Mouse (Mus musculus) thymus, postnatal 14 days (tissue): ENCODE results near the gene Pde4c.

Source experiments
- DNase-seq: peaks from one replicate; pipeline ENCODE4 v3.0.0; 2021

The Pde4c gene

DNA sequence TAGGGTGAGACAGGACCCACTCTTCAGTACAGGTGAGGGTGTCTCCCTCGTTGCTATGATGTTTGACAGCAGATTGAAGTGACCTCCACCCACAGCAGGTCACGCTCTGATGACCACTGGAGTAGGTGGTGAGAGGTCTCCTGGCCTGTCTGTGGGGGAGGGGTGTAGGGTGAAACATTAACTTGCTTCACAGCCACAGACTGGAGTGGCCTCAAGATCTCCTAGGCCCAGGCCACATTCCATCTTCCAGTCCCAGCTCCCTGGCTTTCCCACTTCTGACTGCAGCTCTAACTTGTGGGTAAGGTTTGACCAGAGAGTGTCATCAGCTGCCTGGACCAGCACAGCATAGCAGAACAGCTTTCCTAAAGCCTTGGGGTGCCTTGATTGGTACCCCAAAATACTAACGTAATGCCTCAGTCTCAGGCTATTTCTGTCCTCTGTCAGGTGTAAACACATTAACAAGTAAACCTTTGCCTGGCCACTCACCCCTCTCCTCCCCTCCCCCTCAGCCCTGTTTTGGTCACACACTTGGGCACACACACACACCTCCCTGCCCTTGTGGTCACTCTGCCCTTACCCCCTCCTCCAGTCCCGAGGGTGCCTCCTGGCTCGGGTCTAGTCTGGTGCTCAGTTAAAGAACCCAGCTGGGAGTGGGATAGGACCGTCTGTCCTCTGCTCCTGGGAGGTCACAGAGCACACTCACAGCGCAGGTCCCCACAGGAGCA lies at the start of gene Pde4c:
Pde4c (plus strand) TSS at position 235 of the 725 bp plus-strand sequence.
- DNase-seq, result no peak

DNA sequence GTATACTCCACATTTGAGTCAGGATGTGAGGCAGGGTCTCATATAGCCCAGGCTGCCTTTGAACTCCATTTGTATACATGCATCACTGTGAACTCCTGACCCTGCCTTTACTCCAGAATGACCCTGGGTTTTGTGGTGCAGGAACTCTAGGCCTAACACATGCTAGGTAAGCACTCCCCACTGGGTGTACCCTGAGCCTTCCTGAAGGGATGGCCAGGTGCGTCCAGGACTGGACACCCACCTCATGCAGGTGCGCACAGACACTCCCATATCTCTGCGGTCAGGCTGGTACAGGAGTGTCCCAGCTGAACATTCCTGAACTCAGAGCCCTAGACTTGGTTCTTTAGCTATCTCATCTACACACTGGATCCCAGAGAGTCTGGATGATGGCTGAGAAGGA lies 49.4 kb upstream of the Pde4c start:
- DNase-seq, result no peak

DNA sequence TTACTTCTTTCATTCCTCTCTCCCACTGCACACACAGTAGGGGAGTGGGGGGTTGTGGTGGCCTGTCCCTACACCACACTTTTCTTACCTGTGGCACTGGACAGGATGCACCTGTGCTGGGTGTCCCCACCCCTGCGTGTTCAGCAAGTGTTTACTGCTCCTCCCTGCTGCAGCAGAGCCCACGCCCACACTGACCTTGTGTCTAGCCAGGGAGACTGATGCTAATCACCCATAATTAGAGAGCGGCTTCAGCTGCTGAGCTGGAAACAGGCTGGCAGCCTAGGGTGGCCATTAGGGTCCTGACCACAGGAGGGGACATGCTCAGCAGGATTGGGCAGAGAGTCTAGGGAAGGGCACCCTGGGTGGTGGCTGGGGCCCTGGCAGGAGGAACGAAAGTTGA lies 48.8 kb upstream of the Pde4c start:
- DNase-seq, result no peak

DNA sequence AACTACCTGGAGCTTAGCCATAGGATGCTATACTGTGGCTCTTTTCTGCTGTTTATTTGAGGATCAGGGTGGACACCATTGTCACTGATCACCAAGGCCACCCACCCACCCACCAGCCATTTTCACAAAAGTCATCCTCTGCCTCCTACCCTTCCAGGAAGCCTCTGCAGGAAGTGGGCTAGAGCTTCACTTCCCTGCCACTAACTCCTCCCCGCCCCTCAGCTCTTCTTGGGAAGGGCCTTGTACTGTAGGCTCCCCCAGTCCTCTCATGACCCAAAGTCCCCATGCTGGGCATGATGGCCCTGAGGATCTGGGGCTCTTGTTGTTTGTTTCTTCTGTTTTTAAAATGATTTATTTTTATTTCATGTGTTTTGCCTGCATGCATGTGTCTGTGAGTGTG lies 48.2 kb upstream of the Pde4c start:
- DNase-seq, result peak; percentile 82

DNA sequence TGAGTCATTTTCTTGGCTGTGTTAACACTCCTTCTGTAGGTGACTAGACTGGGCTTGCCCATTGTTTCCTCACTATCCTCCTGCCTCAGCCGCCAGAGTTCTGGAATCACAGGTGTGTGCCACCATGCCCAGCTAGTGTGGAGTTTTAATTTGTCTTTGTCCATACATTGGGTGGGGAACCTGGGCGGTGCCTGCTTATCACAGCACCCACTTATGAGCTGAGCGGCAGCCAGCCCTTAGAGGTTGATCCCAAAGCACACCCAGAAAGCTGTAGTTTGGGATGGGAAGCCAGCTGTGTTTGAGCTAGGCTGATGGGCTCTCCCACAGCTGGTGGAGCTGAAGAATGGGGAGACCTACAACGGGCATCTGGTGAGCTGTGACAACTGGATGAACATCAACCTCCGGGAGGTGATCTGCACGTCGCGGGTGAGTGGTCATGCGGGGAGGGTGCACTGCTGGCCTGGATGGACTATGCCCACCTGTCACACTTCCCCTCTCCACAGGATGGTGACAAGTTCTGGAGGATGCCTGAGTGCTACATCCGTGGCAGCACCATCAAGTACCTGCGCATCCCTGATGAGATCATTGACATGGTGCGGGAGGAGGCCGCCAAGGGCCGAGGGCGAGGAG lies 46.0 kb upstream of the Pde4c start:
- DNase-seq, result no peak

DNA sequence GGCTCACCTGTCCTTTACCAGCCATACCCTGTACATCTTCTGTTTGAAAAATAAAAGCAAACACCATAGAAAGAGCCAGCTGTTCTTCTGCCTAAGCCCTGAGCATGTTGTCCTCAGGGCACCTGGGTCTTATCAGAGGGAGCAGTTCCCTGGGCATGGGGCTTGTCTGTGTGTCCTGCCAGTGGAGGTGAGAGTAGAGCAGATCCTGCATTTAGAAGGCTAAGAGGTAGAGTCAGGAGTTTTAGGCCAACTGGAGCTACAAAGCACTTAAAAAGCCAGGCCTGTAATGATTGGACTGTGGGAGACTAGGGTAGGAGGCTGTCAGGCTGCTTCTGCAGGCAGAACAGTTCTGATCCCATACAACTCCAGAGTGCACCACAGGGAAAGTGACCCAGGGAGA lies 44.8 kb upstream of the Pde4c start:
- no peak for DNase-seq

DNA sequence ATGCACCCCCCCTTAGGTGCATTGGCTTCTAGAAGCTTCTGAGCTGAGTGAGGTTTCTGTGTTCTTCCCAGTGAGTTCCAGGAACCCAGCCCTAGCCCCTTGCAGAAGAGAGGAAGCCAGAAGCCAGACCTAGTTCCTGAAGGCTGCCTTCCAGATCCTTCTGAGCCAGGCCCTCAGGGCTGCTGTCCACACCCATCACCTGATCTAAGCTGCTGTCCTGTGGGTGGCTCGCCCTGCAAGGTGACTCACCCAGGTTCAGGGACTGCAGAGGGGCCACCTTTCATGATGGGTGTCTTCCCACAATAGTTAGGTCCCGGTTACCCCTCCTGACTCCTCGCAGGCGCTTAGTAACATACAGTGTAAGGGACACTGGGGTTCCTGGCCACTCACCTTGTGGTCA lies 44.1 kb upstream of the Pde4c start:
- DNase-seq, result no peak

DNA sequence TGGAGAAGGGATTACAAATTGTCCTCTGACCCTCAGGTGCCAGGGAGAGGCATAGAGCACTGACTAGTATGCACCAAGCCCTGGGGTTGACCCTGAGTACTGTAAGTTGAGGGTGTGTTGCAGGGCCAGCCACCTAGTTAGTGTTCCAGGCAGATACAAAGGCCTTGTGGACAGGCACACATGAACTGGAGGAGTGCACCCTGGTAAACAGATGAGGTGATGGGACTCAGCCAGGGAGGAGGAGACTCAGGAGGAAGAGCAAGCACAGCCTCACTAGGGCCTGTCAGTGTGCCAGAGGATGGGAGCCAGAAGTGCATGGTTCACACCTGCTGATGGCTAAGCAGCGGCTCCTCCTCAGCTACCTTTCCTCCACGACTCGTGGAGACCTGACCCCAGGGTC lies 43.5 kb upstream of the Pde4c start:
- no peak for DNase-seq

DNA sequence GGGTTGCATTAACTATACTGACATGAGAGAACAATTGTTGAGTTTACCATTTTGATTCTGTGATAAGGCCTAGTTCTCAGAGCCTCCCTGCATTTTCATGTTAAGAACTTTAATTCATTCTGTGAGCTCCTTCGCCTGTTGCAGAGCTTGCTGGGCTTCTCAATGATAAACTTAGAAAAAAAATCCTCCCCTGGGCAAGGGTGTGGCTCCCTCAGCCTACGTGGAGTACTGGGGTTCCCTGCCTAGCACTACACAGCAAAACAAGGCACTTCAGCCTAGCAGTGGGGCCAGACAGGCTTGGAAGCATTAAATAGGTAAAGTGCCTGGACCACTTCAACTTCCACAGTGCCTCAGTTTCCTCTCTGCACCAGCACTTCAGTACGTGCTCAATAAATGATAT lies 42.1 kb upstream of the Pde4c start:
- no peak for DNase-seq

DNA sequence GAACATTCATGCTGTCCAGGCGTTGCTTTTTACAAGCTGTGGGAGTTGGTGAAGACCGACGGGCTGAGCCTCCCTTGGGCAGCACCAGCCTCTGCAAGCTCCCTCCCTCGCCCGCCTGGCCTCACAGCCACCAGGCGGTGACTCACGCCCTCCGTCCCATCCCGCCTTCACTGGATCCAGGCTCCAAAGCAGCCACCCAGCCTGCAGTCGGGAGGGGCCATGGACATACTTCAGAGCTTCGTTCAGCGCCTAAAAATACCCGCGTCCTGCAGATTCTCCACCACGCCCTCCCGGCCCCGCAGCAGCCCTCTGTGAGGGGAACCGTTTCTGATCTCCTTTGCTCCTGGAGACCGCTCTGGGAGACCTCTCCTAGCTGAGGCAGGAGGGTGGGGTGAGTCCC lies 41.3 kb upstream of the Pde4c start:
- DNase-seq, result no peak

DNA sequence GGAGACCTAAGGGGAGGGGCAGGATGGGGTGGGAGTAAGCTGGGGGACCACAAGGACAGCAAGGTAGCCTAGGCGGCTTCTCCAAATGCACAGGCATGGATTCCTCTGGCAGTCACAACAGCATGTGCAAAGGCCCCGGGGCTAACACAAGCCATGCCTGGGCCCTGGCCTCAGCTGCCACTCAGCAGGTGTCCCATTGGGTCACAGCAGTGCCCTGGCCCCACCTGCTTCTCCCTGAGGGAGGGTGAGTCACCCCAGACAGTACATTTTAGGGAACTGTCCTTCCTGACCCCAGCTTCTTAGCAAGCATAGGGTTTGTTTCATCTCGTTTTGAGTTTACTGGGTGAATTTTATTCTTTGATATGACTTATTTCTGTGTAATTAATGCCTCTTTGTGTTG lies 40.8 kb upstream of the Pde4c start:
- DNase-seq, result no peak

DNA sequence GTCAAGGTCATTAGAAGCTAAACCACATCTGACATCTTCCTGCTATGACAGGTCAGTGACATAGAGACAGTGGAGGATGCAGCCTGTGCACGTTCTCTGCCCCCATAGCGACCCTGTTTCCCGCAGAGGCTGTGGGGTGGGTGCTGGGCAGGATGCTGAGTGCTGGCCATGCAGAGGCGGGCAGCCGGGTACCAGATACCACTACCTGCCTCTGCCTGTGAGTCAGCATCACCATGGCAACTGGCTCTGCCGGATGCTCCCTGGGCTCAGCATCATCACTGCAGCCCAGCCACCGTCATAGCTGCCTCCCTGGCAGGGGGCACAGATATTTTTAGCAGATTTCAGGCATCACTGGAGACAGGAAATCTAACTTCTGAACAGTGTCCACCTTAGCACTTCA lies 39.2 kb upstream of the Pde4c start:
- DNase-seq, result no peak

DNA sequence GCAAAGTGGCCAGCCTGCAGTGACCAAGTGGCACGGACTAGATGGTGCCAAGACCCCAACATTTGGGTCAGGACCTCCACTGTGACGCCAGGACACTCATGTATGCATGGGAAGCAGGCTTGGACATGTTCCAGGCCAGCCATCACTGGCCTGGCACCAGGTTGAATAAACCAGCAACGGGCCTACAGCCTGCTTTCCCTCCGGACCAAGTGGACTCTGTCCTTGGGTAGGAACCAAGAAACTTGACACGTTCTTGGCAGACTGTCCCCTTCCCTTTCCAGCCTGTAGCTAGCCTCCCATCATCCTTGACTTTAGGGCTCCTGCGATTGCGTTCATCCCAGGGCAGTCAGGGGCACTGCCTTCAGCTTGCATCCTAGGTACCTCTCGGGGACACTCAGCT lies 35.9 kb upstream of the Pde4c start:
- DNase-seq, result no peak

DNA sequence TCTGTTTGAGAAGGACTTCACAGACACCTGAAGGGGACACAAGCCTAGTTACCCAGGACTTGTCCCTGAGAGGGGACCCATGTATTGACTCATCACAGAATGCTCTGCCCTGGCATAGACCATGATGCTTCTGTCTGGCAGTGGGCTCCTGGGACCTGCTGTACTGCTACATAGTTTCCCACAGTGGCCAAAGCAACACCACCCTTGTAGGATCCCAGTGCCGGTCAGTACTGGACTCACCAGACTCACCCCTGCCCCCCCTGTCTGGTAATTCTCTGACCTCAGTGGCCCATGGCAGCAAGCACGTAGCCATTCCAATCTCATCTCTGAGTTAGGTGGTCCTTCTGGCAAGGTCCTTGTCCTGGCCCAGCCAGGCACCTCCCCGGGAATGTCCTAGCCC lies 35.4 kb upstream of the Pde4c start:
- DNase-seq, result no peak

DNA sequence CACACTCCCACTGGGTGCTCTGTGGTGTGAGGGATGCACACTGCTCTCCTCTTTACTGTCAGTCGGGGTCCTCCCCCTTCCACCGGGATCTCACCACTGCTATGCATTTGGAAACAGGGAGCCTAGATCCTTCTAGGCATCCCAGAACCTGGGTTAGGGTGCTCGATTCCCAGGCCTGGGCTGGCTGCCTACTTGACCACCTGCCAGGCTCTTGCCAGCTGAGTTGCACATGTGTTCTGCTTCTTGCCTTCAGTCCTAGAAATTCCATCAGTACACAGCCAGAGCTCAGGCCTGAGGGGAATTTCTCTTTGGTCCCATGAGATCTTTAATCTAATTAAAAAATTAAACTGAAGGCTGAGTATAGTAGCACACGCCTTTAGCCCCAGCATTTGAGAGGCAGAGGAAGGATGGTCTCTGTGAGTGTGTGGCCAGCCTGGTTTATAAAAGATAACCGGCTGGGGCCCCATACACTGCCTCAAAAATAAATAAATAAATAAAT lies 33.6 kb upstream of the Pde4c start:
- no peak for DNase-seq

DNA sequence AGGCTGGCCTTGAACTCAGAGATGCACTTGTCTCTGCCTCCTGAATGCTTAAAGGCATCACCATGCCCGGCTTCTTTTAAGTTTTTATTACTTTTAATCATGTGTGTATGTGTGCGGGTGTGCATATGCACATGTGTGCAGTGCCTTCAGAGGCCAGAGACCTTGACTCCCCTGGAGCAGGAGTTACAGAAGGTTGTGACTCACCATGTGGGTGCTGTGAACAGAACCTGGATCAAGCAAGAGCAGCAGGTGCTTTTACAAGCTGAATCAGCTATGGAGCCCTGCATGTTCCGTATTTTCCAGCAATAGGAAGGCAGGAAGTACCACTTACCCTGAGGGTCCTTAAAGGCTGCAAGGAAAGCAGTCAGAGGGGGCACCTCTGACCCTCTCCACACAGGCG lies 32.3 kb upstream of the Pde4c start:
- DNase-seq, result no peak

DNA sequence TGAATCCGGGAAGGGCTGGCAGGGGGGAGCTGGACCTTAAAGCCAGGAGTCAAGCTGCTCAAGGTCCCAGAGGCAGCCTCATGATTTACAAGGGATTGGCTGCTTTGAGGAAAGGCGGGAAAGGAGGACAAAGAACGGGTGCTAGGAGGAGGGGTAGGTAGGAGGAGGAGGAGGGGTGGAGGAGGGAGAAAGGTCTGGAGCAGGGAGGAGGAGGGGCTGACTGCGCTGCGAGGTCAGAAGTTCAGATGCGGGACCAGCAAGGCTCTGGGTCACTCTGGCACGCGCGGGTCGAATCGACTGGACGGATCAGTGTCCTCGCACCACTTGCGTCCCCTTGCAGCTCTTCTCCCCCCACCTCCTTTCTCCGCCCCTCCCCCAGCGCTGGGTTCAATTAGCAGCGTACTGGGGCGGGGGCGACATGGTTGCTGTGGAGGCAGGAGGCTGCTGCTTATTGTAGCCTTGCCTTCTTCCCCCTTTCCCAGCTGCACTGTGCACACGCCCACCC lies 31.7 kb upstream of the Pde4c start:
- DNase-seq, result no peak

DNA sequence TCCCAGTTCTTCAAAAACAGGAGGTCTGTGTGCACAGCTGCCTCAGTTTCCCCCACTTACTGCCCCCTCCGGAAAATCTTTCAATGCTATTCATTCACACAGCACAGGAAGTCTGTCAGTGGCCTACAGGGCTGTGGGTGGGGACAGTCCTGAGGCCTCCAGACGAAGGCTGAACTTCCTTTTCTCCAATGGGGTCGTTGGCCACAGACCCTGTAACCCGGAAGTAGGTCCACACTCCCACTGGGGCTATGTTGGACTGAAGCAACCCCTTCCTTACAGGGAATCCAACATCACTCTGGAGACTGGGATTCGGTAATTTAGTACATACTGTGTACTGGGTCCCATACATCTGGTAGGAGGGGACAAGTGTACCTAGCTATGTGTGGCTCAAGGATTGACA lies 29.9 kb upstream of the Pde4c start:
- DNase-seq, result peak; percentile 44

DNA sequence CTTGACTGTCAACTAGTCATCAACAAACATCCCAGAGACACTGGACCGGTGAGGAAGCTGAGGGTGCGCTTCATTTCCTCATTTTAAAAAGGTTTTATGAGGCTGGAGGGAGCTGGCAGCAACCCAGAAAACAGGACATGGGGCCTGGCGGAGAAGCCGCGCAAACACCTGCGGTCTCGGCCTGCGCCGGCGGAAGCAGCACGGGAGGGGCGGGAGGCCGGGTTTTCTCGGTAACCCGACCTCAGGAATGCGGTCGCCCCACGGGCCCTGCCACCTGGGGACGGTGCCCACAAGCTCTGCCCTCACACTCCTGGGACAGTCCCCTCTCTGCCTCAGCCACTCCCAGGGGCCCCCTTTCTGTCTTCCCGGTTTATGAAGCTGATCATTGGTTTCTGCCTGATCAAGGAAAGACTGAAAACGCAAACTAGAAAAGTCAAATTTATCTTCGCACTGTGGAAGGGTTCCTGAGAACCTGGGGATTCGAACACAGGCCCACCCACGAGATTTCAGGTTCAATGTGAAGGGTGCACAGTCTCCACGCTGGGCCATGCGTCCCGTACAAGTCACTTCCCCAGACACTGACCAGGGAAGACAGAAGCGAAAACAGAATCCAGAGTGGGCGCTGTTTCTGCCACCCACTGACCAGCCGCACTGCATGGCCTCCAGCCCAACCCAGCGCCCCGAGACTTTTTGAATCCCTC lies 28.1 kb upstream of the Pde4c start:
- DNase-seq, result peak; percentile 92

DNA sequence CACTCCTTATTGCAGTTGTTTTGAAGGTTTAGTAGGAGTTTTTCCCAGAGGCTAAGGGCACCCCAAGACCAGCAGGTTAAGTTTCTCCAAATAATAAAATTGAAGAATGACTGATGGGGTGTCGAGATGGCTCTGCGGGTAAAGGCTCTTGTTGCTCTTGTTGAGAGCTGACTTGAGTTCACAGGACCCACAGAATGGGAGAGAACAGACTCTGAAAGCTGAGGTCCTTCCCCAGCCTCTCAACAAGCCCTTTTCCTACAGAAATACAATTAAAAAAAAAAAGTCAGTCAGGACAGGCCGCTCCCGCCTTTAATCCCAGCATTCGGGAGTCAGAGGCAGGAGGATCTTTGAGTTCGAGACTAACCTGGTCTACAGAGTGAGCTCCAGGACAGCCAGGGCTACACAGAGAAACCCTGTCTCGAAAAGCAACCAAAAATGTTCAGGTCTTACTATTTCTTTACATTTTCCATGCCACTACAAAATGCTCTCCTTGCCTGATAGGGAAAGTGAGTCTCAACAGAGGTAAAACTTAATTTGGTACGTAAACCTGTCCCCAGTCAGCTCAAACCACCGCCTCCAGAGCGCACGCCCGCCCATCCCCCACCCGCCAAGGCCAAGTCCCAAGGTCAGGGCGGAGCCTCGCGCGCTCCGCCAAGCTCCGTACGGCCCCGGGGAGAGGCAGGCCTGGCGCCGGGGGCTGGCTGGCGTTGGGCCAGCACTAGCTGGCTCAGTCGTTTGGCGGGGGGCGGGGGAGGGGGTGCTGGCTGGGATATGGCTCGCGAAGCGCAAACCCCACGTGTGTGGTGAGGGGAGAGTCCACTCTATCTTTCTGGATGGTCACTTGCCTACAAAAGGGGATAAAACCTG lies 27.3 kb upstream of the Pde4c start:
- peak; percentile 89 for DNase-seq

DNA sequence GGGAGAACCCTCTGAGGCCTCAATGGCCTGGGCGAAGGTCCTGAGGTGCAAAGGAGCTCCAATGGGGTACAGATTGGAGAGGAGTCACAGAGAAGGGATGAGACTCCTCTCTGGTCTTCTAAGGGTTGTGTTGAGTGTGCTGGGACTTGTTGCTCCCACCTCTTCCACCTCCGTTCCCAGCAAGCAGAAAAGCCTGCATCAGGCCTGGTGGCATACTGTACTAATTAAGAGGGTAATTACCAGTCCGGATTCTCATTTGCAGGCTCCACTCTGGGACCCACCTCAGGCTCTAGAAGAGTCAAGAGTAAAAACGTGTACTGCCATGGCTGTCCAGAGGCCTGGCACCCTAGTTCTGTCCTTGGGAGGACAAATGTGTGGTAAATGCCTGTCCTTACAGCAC lies 26.6 kb upstream of the Pde4c start:
- no peak for DNase-seq

DNA sequence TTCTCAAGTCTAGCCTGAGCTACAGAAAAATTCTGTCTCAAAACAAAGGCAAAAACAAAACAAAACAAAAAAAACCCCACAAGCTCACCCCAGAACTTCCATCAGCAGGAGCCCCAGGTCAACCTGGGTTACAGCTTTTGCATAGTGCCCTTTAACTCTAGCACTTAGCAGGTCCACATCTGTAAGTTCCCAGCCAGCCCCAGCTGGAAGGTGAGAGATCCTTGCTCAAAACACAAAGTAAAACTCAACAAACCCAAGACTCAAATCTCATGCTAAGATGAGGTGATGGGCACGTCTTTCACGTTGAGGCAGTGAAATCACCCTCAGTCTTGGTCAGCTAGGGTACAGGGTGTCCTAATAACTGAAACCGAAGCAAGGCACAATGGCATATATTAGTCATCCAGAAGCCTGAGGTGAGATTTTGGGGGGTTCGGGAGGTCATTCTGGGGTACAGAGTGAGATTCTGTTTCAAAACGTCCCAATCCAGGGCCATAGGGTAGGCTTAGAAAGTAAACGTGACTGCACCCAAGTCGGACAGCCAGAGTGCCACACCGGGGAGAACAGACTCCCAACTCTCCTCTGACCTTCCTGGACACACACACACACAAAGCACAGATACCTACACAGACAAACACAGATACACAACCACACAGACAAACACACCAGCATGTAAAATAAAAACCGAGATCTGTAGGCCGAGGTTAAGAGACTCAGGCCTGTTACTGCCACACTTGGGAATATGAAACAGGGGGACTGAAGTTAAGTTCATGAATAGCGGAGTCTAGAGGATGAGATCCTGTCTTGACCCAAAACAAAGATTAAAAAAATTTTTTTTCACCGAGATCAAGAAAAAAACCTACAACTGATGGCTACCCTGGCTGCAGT lies 25.9 kb upstream of the Pde4c start:
- DNase-seq, result peak; percentile 33
